ENCODE assay signal across 8 mouse cellular contexts in the genomic region with DNA sequence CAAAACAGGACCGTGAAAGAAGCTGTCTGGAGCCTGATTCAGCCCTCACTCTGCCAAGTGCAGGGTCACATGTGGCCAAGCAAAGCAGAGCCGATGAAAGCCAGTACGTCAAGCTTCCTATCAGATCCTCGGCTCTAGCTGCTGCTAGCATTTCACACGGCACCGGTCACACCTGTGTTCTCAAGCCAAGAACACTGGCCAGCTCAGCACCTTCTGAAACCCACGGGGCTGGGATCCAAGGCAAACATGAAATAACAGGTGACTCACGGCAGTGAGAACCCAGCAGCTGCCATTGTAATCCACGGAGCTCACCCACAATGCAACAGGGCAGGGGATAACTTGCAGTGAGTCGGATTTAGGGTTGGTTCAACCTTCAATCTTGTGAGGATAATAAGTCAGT.
A peak's percentile ranks its signal among the peaks of the same experiment; 100 is the strongest.
DNase-seq lines count a peak whose midpoint lies in the region; ATAC-seq and TF ChIP-seq lines count a peak whose summit lies in the region.

No protein-coding gene starts in this region.

- H3K4me2 ChIP-seq in heart, embryonic 12.5 days: no peak overlapping the region
- H3K4me2 ChIP-seq in heart, embryonic 14.5 days (ENCODE audit: low read length): peak overlapping the region; percentile 42

- no peak for ATAC-seq in heart, embryonic 12.5 days (ENCODE audit: insufficient number of reproducible peaks, low FRiP score)
- peak; percentile 59; the same call in 1 of the 2 replicates for ATAC-seq in heart, embryonic 14.5 days (ENCODE audit: insufficient number of reproducible peaks, insufficient read depth, low FRiP score, low read depth)
- no peak for ATAC-seq in CD4-positive, CD25-positive, alpha-beta regulatory T cell, adult 4 months

- H3K4me3 ChIP-seq in heart, embryonic 12.5 days: no peak overlapping the region
- no peak overlapping the region for H3K4me3 ChIP-seq in heart, embryonic 14.5 days (ENCODE audit: control insufficient read depth in 1 of 2, insufficient read depth in 1 of 2, low read depth in 1 of 2, low read length in 2 of 2)
- H3K4me3 ChIP-seq in left cerebral cortex, adult 2 months: no peak overlapping the region

- no peak for TF ChIP-seq POLR2A in brain, embryonic 14.5 days (IDR thresholded peaks at IDR 0.05; ENCODE audit: borderline replicate concordance, extremely low read depth, insufficient read depth, insufficient read length, poor library complexity, severe bottlenecking)

- H3K9ac ChIP-seq in heart, embryonic 12.5 days: no peak overlapping the region
- H3K9ac ChIP-seq in heart, embryonic 14.5 days (ENCODE audit: low read length): no peak overlapping the region

- no peak overlapping the region for H3K27ac ChIP-seq in heart, embryonic 12.5 days (ENCODE audit: poor library complexity, severe bottlenecking)
- no peak overlapping the region for H3K27ac ChIP-seq in heart, embryonic 14.5 days (replicated peaks in 1 of 2; ENCODE audit: control insufficient read depth in 1 of 2, insufficient read depth in 1 of 2, low read depth in 2 of 2, low read length in 2 of 2)
- no peak overlapping the region for H3K27ac ChIP-seq in left cerebral cortex, adult 2 months

- peaks cover 3% of the 10 kb centered on the region for H3K9me3 ChIP-seq in heart, embryonic 12.5 days (replicated peaks)
- no peaks in the 10 kb centered on the region for H3K9me3 ChIP-seq in heart, embryonic 14.5 days (ENCODE audit: control insufficient read depth, low read length)

- no peaks in the 10 kb centered on the region for H3K36me3 ChIP-seq in heart, embryonic 12.5 days
- no peaks in the 10 kb centered on the region for H3K36me3 ChIP-seq in heart, embryonic 14.5 days (ENCODE audit: control insufficient read depth, insufficient read depth, low read length)

- TF ChIP-seq CTCF in brain, embryonic 14.5 days (IDR thresholded peaks at IDR 0.05; ENCODE audit: borderline replicate concordance, extremely low read depth, insufficient read depth, insufficient read length): no peak
- no peak for TF ChIP-seq CTCF in left cerebral cortex, adult 2 months (IDR thresholded peaks at IDR 0.05)

- intact Hi-C loops in left cerebral cortex, adult 2 months (cut with DNase I): no loop called here

- peak; percentile 84 to 89 for DNase-seq in heart, adult 18-20 months
- peak; percentile 23 for DNase-seq in brain, embryonic 14.5 days (ENCODE audit: low read depth)
- DNase-seq in lung, postnatal 25 days (ENCODE audit: low spot score): peak; percentile 82
- DNase-seq in left cerebral cortex, adult 2 months (ENCODE audit: extremely low spot score in 1 of 2, low spot score in 2 of 2): no peak
- no peak for DNase-seq in layer of hippocampus, postnatal 10 days (ENCODE audit: low spot score in 2 of 2)

- no peaks in the 10 kb centered on the region for H3K27me3 ChIP-seq in heart, embryonic 12.5 days (replicated peaks)
- no peaks in the 10 kb centered on the region for H3K27me3 ChIP-seq in heart, embryonic 14.5 days (ENCODE audit: control insufficient read depth, insufficient read depth, low read length)

- 42% methylated on average over 10 of the region's 10 CpGs for WGBS in heart, embryonic 12.5 days
- 28% methylated on average over 10 of the region's 10 CpGs for WGBS in heart, embryonic 14.5 days

- peaks cover 2% of the 10 kb centered on the region; the same call in 1 of the 2 replicates for H3K4me1 ChIP-seq in heart, embryonic 12.5 days (replicated peaks)
- peaks cover 4 to 7% of the 10 kb centered on the region in 2 experiments; a peak in 3 of 4 replicates for H3K4me1 ChIP-seq in heart, embryonic 14.5 days (ENCODE audit: control insufficient read depth in 2 of 2, insufficient read depth in 2 of 2, low read length in 2 of 2)

Comparison
In these comparisons a context has a peak if more than half of its experiments do, and no peak if none do; other contexts are left out.
1. DNase-seq: peak in heart, adult 18-20 months (2 of 2), brain, embryonic 14.5 days (single experiment) and lung, postnatal 25 days (single experiment); none in left cerebral cortex, adult 2 months (0 of 2) and layer of hippocampus, postnatal 10 days (0 of 2).